Mouse (Mus musculus) thymus, postnatal 4 days (tissue): ENCODE data around the gene Unc79.
A peak's percentile ranks its signal among the peaks of the same experiment; 100 is the strongest.

Experiments
- DNase-seq: peaks from one replicate; pipeline ENCODE4 v3.0.0; 2021

The Unc79 gene

DNA sequence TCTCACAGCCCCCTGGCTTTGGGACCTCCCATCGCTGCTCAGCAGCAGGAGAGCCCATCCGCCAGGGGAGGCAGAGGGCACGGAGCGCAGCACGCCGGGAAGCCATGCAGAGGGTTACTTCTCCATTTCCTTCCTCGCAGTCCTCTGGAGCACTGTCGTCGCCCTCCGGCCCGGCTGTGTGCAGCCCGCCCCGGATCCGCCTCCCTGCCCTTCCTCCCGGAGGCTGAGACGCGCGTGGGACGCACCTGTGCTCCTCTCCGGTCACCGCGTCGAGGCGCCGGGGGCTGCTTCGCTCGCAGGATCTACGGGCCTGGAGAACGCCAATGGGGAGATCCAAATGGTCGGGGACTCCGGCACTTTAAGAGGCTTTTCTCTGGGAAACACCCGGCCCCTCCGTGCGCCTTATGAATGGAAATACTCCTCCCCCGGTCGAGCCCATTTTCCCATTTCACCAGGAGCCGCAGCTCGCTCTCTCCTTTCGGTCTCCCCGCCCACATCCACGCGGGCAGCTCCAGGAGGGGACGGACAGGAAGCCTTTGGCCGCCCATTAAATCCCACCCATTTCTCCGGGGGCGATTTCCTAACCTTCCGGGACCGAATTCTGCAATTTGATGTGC, at the start of gene Unc79:
Gene Unc79, plus strand, starts transcription at position 82 of the 617 bp plus-strand sequence.
- peak; percentile 30 for DNase-seq

DNA sequence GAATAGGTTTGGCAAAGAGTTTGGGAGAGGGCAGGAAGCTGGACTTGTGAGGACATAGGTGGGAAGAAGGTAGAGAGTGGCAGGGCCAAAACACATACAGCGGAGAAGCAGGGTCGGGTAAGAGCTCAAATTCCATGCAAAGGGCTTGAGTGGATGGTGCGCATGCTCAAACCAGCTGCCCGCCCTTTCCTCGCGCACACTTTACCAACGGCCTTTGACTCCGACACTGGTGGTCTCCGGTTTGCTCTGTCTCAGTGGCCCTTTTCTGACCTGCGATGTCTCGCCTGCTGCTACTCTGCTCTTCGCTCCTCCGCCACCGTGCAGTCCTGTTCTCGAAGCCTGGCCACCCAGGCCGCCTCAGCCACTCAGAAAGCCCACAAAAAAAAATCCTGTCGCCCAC, 49.6 kb upstream of the Unc79 start, which contains the start of gene Cox8c:
Gene Cox8c, plus strand, starts transcription at position 226 of the 400 bp plus-strand sequence.
- no peak for DNase-seq

DNA sequence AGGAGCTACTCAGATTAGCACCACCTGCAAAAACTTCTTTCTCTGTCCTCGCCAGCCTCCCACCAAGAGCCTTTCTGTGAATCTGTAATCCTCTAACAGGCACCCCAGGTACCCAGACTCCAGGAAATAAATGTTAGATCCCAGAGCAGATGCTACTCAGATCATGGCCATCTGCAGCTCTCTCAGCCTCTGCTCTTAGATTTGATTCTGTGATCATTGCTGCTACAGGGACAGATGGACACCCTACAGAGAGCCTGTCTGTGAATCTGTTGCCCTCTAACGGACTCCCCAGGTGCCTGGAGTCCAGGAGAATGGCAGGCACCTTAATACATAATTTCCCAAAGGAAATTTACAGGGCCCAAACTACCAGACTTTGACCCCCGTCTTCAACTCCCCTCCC, 40.5 kb upstream of the Unc79 start:
- DNase-seq: no peak

DNA sequence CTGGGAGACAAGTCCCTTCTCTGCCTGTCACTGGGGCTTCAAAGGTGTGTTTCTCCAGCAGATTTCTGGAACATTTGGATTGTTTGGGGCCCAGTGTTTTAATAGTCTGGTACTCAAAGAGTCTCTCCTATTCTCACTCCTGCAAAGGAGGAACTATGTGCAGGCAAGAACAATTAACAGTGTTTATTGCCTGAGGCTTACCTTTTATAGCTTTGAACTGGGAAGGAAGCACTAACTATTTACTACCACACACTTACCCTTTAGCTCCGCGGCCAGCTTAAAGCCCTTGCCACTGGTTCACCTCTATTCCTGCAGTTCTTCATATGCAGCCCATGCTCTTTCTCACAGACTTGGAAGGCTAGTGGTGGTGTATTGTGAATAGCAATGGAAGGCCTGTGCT, 32.6 kb upstream of the Unc79 start:
- no peak for DNase-seq

DNA sequence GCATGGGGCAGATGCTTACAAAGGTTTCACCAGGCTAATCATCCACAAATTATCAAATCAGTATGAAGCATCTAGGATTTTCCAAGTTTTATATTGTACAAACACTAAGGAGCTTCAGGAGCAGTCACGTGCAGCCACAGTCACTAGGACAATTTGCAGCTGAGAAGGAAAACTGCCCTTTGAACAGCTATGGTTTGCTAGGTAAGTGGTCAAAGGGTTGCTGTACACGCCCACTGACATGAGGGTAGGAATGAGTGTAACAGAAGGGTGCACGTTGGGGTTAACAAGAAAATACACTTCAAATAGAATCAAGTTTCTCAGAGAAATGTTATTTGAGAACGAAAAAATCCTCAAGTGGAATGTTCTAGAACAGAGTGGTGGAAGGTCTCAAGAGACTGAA, 18.9 kb upstream of the Unc79 start:
- no peak for DNase-seq

DNA sequence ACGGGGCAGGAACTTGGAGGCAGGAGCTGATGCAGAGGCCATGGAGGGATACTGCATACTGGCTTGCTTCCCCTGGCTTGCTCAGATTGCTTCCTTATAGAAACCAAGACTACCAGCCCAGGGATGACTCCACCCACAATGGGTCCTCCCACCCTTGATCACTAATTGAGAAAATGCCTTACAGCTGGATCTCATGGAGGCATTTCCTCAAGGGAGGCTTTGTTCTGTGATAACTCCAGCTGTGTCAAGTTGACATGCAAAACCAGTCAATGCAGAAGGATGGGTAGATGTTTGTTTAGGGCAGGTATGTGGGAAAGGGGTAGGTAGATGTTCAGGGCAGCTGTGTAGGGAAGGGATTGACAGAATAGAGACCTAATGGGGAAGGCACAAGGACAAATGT, 18.3 kb upstream of the Unc79 start:
- DNase-seq: no peak

DNA sequence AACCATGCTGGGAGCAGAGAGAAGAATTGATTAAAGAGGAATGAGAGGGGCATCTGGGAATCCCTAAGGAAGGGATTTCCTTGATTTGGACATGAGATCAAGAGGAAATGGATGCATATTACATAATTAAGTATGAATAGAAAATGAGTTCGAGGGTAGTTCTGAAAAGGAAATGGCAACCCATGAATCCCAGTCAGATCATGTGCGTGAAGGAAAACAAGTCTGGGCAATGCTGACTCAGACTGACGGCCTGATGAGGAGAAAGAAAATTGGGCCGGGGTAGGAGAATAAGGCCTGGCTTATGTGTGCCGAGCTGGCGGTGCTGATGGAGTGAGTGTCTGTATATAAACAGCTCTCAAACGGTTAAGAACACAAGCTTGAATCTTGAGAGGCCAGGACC, 17.9 kb upstream of the Unc79 start:
- no peak for DNase-seq

DNA sequence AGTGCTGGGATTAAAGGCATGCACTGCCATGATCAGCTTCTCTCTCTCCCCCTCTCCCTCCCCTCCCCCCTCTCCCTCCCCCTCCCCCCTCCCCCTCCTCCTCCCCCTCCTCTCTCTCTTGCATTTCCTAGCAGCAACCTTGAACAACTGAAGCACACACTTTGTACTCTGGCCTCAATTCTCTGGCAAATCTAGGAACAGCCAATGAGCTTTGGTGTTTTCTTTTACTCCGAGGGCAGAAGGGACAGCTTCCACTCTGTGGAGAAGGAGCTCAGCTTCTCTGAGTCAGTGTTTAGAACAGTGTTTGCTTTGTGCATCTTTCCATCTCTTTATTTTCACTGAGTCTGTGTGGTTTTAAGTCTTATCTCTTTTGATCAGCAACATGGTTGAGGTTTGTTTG, 12.8 kb upstream of the Unc79 start:
- no peak for DNase-seq

DNA sequence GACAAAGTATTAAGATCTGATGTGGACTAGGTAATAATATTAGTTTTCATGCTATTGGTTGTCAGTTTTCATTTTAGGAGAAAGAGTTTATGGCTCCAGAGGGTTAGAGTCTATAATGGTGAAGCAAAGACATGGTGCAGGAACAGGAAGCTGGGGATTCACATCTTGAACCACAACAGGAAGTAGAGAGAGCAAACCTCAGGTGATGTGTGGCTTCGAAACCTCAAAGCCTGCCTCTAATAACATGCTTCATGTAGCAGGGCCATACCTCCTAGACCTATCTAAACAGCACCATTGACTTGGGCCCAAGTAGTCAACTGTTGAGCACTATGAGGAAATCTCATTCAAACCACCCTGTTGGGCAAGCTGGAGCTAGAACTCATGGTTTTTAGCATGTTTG, 3.1 kb upstream of the Unc79 start:
- DNase-seq: no peak

DNA sequence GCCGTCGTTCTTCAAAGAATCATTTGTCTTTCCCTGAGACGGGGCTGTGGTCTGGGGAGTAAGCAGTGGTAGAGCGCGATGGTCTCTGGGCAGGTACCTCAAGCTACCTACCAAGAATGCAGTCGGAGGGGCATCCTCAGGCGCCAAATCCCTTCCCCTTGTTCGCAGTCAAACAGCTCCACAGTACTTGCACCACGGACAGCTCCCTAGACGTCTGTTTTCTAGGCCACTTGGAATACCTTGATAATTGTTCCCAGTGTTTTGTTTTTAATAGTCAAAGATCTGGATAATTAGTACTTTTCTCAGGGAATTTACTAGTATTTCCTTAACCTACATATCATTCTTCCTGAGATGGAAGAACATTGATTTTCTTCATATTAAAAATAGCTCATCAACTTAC, 833 bp upstream of the Unc79 start:
- no peak for DNase-seq

DNA sequence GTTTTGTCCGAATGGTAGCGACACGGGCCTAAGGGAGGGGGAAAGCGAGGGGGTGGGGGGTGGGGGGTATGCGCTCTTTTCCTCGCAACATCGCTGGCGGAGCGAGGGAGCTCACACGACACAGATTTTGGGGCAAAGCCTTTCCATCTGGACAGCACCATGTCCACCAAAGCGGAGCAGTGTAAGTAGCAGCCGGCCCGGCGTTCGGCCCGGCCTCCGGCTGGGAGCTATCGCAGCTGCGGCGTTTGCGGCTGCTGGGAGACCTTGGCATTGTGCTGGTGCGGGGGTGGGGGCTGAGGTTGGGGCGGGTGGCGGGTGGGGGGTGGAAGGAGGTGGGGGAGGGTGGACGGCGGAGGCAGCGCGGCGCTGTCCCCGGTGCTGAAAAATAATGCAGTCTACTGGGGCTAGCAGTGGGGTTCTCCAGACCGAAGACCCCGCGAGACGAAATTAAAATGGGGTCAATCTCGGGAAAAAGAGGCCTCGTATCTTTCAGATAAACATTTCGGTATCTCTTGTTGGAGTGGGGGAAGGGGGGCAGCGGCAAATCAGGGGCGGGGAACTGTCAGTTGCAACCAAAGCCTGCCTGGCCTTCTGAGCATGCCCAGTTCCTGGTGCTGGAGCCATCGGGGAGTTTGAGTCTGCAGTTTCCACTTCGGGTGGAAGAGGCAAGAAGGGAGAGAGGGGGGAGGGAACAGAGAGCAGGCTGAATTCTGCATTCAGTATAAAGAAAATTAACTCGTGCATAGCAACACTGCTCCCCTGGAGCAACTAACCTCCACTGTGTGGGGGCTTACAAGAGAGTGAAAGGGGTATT, 943 bp downstream of the Unc79 start:
- peak; percentile 69 for DNase-seq

DNA sequence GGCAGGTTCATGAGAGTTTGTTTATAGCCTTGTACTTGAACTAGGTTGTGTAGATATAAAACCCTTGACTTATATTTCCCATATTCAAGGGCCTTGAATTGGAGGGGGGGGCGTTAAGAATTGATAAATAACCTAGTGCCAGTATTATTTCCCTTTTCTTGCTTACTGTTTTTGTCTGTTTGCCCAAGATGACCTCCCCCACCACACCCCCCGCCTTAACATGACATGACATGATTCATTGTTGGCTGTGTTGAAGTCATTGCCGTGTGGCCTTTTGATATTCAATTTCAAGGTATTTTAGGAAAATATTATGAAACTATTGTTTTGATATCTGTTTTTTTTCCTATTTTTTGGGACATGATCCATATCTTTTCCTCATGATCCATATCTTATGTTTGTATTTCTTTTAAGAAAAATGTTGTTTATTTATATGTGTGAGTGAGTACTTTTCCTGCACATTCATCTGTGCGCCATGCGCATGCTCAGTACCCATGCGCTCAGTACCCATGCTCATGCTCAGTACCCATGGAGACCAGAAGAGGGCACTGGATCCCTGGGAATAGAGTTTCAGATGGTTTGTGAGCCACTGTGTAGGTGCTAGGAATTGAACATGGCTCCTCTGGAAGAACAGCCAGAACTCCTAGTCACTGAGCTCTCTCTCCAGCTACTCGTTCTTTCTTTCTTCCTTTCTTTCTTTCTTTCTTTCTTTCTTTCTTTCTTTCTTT, 11.6 kb downstream of the Unc79 start:
- no peak for DNase-seq

DNA sequence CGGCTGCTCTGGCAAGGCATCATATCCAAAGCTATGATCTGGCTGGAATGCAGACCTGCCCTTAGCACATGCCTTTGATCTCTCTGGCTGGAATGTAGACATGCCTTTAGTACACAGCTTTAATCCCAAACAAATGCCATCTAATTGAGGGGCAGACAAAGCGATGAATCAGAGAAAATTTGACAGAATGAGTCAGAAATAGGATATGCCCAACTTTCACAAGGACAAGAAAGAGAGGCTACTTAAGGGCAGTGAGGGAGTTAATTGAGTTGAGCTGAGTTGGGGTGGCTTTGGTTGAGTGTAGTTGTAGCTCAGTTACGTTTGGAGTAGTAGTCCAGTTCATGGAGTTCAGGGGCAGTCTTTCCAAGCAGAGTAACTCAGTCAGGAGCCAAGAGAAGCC, 12.4 kb downstream of the Unc79 start:
- no peak for DNase-seq

DNA sequence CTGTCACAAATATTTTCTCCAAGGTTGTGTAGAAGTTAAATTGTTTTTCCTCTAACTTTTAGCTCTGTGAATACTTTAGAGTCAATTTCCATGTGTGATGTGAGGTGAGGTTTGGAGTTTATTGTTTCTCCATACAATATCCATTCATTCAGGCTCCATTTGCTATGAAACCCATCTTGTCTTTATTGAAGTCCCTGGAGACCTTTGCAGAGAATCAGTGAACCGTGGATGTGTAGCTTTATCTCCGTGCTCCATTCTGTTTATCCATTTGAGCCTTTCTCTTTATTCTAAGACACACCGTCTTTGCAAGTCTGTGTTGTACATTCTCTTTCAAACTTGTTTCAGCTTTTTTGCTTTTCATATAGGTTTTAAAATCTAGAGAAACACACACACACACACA, 15.8 kb downstream of the Unc79 start:
- DNase-seq: no peak

DNA sequence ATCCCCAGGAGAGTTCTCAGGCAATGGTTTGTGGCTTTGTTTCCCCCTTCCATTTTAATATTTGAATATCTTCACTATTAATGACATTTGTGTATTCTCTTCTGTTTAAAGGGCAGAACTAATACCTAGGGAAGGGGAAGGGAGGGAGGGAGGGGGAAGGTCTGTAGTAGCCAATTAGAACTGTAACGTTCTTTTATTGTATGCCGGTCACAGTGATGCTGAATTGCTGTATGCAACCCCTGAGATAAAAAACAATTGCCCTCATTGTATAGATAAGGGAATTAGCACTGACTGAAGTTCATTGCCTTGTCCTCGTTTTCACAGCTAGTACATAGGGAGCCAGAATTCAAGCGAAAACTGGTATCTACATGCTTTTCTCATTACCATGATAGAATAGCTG, 31.9 kb downstream of the Unc79 start:
- DNase-seq: no peak

DNA sequence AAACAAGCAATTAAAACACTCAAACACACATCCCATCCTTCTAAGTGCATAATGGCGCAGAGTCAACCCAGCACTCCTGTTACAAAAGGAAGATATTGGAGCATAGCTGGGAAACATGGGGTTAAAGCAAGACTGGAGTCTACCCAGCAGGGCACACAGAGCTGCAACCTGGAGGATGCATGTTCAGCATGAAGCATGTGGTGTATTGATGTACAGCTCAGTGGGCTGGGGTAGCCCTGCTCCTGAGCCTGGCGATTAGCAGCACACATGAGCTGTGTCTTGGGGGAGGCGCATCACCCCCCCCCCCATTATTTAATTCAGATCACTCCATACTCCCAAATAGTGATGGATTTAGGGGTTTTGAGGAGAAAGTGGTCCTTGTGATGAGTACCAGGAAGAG, 32.9 kb downstream of the Unc79 start:
- DNase-seq: no peak

DNA sequence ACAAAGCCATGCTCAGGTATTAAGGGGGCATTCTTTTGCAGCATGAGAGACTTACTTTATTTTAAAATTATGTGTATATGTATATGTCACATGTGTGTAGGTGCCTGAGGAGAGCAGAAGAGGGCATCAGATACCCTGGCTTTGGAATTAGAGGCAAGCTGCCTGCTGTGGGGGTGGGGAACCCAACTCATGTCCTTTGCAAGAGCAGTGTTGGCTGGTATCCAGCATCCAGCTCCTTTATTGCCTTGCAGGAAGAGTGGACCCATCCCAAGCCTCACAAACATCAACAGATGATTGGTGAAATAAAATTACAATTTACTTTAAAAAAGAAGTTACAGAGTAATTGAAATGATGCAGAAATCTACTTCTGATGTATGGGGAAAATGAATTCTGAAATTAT, 36.7 kb downstream of the Unc79 start:
- DNase-seq: no peak

DNA sequence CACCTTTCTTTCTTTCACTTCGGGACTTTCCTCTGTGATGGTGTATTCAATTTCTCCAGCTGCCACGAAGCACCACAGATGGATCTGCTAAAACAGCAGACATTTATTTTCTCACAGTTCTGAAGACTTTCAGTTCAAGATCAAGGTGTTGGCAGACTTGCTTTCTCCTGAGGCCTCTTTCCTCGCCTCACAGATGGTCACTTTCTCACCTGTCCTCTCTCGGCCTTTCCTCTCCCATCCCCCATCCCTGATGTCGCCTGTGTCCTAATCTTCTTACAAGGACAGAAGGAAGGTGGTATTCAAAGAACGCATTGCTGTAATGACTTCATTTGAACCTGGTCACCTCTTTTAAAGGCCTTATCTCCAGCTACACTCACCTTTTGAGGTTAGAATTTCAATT, 39.1 kb downstream of the Unc79 start:
- no peak for DNase-seq

DNA sequence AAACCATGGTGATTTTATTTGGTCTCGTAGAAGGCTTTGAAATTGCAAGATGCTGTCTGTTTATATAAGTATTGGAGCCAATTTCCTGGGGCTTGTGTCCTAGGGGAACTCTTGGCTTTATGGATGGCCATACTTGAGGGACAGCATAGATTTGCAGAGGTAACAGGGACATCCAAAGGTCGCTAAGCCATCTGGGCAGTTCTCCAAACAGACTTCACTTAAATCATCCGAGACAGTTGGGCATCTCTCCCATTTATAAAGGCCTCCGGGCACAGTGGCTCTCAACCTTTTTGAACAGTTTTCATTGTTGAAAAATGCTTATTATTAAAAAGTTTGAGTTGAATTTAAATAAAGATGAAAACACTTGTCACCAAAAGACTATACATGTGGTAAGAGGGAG, 59.8 kb downstream of the Unc79 start:
- DNase-seq: no peak

DNA sequence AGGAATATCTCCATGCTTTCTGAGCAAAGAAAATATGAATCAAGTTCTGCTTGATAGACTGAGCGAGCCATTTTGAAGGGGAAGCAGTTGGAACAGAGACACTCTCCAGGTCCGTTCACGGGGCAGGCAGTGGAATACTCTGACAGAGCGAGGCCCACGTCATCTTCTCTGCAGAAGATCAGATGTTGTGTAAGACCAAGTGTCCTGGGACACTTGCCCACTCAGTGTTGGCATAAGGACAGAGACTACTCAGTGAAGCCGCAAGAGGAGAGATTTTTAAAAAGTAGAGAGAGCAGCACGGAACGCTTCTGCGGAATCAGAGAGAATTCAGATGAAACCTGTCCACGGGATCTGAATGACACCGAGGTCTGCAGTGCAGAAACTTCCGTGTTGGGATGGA, 69.5 kb downstream of the Unc79 start:
- DNase-seq: no peak

DNA sequence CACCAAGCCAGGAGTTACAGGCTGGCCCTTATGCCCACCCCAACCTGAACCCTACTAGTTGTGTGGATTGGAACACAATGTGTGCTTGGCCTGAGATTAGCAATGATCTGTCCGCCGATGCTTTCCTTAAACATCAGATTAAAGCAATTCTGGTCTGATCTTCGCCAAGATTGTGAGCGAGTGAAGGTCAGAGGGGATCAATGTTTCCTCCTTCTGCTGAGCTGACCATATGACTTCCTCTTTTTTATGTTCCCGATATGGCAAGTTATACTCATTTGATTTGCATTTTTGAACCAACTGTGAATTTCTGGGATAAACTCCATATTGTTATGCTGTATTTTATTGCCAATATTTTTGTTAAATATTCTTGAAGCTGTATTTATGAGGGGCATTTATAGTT, 88.0 kb downstream of the Unc79 start:
- DNase-seq: no peak

DNA sequence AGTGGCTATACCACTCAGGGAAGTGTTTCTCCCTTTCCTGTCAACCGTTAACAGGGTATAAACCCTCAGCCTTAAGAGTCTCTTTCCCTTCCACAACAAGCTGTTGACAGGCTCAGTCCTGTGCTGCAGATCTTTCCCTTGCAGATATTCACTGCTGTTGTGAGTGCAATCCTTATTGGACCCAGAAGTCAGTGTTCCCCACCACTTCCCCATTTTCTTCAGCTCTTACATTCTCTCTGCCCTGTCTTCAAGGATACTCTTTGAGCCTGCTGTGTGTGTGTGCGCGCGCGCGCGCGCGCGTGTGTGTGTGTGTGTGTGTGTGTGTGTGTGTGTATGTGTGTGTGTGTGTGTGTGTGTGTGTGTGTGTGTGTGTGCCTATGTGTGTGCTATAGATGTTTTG, 90.7 kb downstream of the Unc79 start:
- DNase-seq: no peak

DNA sequence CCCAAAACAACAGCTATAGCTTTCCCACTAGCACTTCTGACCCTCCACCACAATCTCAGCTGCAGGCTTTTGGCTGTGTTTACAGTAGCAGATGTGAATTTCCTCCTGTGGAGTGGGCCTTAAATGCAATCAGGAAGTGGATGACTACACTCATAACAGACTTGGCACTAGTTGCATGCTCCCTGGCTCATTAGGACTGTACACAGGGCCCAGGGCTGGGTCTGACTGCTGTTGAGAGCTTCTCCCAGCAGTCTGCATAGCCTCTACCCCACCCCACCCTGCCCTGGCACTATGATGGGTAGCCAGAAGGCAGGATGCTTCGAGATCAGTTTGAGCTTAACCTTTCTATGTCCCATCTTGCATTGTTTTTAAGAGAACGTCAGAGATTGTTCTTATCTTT, 91.5 kb downstream of the Unc79 start:
- no peak for DNase-seq

DNA sequence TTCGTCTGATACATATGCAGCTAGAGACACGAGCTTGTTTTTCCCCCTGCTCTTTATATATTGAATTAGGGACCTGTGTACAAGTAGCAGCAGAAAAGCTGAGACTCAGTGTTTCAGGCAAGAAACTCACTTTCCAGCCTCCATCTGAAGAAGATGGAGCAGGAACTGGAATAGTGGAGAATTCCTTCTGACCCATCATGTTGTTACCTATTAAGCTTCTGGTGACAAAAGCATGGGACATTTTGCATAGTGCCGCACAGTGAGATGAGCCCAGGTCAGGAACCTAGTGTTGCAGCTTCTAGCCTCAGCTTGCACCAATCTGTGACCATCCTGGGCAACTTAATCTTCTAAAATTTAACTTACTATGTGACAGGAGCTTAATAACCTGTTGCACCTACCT, 92.7 kb downstream of the Unc79 start:
- DNase-seq: no peak
